Mouse (Mus musculus): ENCODE measurements around the gene Anxa10. TPM values are rescaled to one million over a fixed set of nuclear protein-coding genes. Genes with fewer than 3 reads are reported as not detected.

The Anxa10 gene
- polyA plus RNA-seq, 1 experiment from 2014 or later = not detected

GRCm38 (mm10) chr8:62014582-62014981 lies 108.4 kb downstream of the Anxa10 start:
- ATAC-seq = no peak
- Histone ChIP-seq H3K27ac (ENCODE audit: low read length) (no peak overlapping the region), H3K9ac (replicated peaks; ENCODE audit: low read depth, low read length) (no peak overlapping the region), H3K4me2 (ENCODE audit: low read length) (no peak overlapping the region), H3K36me3 (ENCODE audit: control insufficient read depth, insufficient read depth) (no peaks in the 10 kb centered on the region), H3K9me3 (ENCODE audit: control insufficient read depth, low read length) (no peaks in the 10 kb centered on the region), H3K27me3 (replicated peaks; ENCODE audit: control insufficient read depth, insufficient read depth, low read length) (no peaks in the 10 kb centered on the region), H3K4me3 (replicated peaks; ENCODE audit: low read length) (no peak overlapping the region), H3K4me1 (replicated peaks; ENCODE audit: control insufficient read depth, insufficient read depth, low read length) (no peaks in the 10 kb centered on the region)
- 92% methylated on average over 4 of the region's 4 CpGs for WGBS

GRCm38 (mm10) chr8:62014166-62014565 lies 108.8 kb downstream of the Anxa10 start:
- no peak for ATAC-seq
- Histone ChIP-seq H3K4me3 (replicated peaks; ENCODE audit: low read length) (no peak overlapping the region), H3K4me1 (replicated peaks; ENCODE audit: control insufficient read depth, insufficient read depth, low read length) (no peaks in the 10 kb centered on the region), H3K27ac (ENCODE audit: low read length) (no peak overlapping the region), H3K9me3 (ENCODE audit: control insufficient read depth, low read length) (no peaks in the 10 kb centered on the region), H3K9ac (replicated peaks; ENCODE audit: low read depth, low read length) (no peak overlapping the region), H3K4me2 (ENCODE audit: low read length) (no peak overlapping the region), H3K36me3 (ENCODE audit: control insufficient read depth, insufficient read depth) (no peaks in the 10 kb centered on the region), H3K27me3 (replicated peaks; ENCODE audit: control insufficient read depth, insufficient read depth, low read length) (no peaks in the 10 kb centered on the region)
- 96% methylated on average over 4 of the region's 4 CpGs for WGBS

Other genes with a start within 250 kb of the Anxa10 start
- gene Palld, start 220.5 kb downstream of the Anxa10 start, polyA plus RNA-seq (2015; fragmentation: Nextera tagmentation; extraction: Ambion mirVana) = 16.5 and 16.8 TPM in 2 replicates
- 0.11 and 0.33 TPM in 2 replicates for gene Ddx60, start 195.1 kb downstream of the Anxa10 start, polyA plus RNA-seq (2015; fragmentation: Nextera tagmentation; extraction: Ambion mirVana)

Data from forebrain, embryonic 16.5 days (tissue).